ENCODE assay signal across 9 mouse cellular contexts in genomic region chr15:101341797-101342515, GRCm38 (mm10). TPM values are rescaled to one million over a fixed set of nuclear protein-coding genes. Genes with fewer than 3 reads are reported as not detected.
DNase-seq lines count a peak whose midpoint lies in the region; ATAC-seq and TF ChIP-seq lines count a peak whose summit lies in the region.
"Had no signal": no experiment of that assay in that cellular context is flagged by ENCODE, and none has a peak within 500 bp of the region (broad histone marks: within the 10 kb centered on the region; RNA-seq: fewer than 3 reads in every experiment).

No protein-coding gene starts in this region.

- peak; percentile 47; the same call in 1 of the 2 replicates for TF ChIP-seq CTCF in brain, embryonic 14.5 days (IDR thresholded peaks at IDR 0.05; ENCODE audit: borderline replicate concordance, extremely low read depth, insufficient read depth, insufficient read length)

- no peak overlapping the region for H3K4me2 ChIP-seq in midbrain, embryonic 11.5 days
- H3K4me2 ChIP-seq in midbrain, embryonic 16.5 days (ENCODE audit: low read length): no peak overlapping the region
- H3K4me2 ChIP-seq in hindbrain, embryonic 13.5 days: no peak overlapping the region
- H3K4me2 ChIP-seq: liver, embryonic 13.5 days had no signal

- H3K9me3 ChIP-seq in midbrain, embryonic 11.5 days (ENCODE audit: control insufficient read depth, low read length): no peaks in the 10 kb centered on the region
- no peaks in the 10 kb centered on the region for H3K9me3 ChIP-seq in midbrain, embryonic 16.5 days (replicated peaks; ENCODE audit: control insufficient read depth, low read length, poor library complexity, severe bottlenecking)
- H3K9me3 ChIP-seq in hindbrain, embryonic 13.5 days: no peaks in the 10 kb centered on the region
- H3K9me3 ChIP-seq: liver, embryonic 13.5 days had no signal

- DNase-seq in cerebellum, postnatal 25 days: peak; percentile 67 to 73
- no peak for DNase-seq in cerebellum, adult 9-11 months
- peak; percentile 59 for DNase-seq in midbrain, embryonic 11.5 days (ENCODE audit: low spot score, missing footprints)
- DNase-seq in brain, embryonic 14.5 days (ENCODE audit: low read depth): no peak
- peak; percentile 68 to 79 for DNase-seq in left cerebral cortex, postnatal 14 days (ENCODE audit: low spot score in 2 of 2)
- peak; percentile 48 to 63 for DNase-seq in right cerebral cortex, postnatal 36 days (ENCODE audit: low spot score in 2 of 2)
- DNase-seq: liver, embryonic 13.5 days had no signal

- no peak overlapping the region for H3K4me3 ChIP-seq in midbrain, embryonic 11.5 days (ENCODE audit: low read depth, low read length)
- no peak overlapping the region for H3K4me3 ChIP-seq in midbrain, embryonic 16.5 days (ENCODE audit: low read depth, low read length)
- no peak overlapping the region for H3K4me3 ChIP-seq in hindbrain, embryonic 13.5 days
- H3K4me3 ChIP-seq: liver, embryonic 13.5 days had no signal

- H3K36me3 ChIP-seq in midbrain, embryonic 11.5 days (ENCODE audit: control insufficient read depth, insufficient read depth, low read length): no peaks in the 10 kb centered on the region
- no peaks in the 10 kb centered on the region for H3K36me3 ChIP-seq in midbrain, embryonic 16.5 days (ENCODE audit: control insufficient read depth, insufficient read depth, low read length)
- H3K36me3 ChIP-seq in hindbrain, embryonic 13.5 days: no peaks in the 10 kb centered on the region
- H3K36me3 ChIP-seq: liver, embryonic 13.5 days had no signal

- no peak for TF ChIP-seq POLR2A in brain, embryonic 14.5 days (IDR thresholded peaks at IDR 0.05; ENCODE audit: borderline replicate concordance, extremely low read depth, insufficient read depth, insufficient read length, poor library complexity, severe bottlenecking)

- no peaks in the 10 kb centered on the region for H3K4me1 ChIP-seq in midbrain, embryonic 11.5 days (ENCODE audit: control insufficient read depth, insufficient read depth, low read length)
- H3K4me1 ChIP-seq in midbrain, embryonic 16.5 days (ENCODE audit: control insufficient read depth, insufficient read depth, low read length): no peaks in the 10 kb centered on the region
- H3K4me1 ChIP-seq in hindbrain, embryonic 13.5 days (replicated peaks): no peaks in the 10 kb centered on the region; the same call in 1 of the 2 replicates

- no peak for ATAC-seq in midbrain, embryonic 11.5 days (ENCODE audit: low FRiP score)
- ATAC-seq in midbrain, embryonic 16.5 days: no peak
- ATAC-seq in hindbrain, embryonic 13.5 days (ENCODE audit: low FRiP score): no peak

- 78% methylated on average over 5 of the region's 5 CpGs for WGBS in midbrain, embryonic 11.5 days
- 66% methylated on average over 5 of the region's 5 CpGs for WGBS in midbrain, embryonic 16.5 days
- 69% methylated on average over 5 of the region's 5 CpGs for WGBS in hindbrain, embryonic 13.5 days

- no peak overlapping the region for H3K9ac ChIP-seq in midbrain, embryonic 11.5 days (ENCODE audit: low read length)
- no peak overlapping the region for H3K9ac ChIP-seq in midbrain, embryonic 16.5 days (ENCODE audit: low read depth, low read length)
- no peak overlapping the region for H3K9ac ChIP-seq in hindbrain, embryonic 13.5 days
- H3K9ac ChIP-seq: liver, embryonic 13.5 days had no signal

- no peak overlapping the region for H3K27ac ChIP-seq in midbrain, embryonic 11.5 days (ENCODE audit: low read depth, low read length)
- H3K27ac ChIP-seq in midbrain, embryonic 16.5 days (ENCODE audit: low read length): no peak overlapping the region
- H3K27ac ChIP-seq in hindbrain, embryonic 13.5 days: no peak overlapping the region
- H3K27ac ChIP-seq: liver, embryonic 13.5 days had no signal

- H3K27me3 ChIP-seq in midbrain, embryonic 11.5 days (ENCODE audit: control insufficient read depth, insufficient read depth, low read length): no peaks in the 10 kb centered on the region
- H3K27me3 ChIP-seq in midbrain, embryonic 16.5 days (ENCODE audit: control insufficient read depth, insufficient read depth, low read depth, low read length): no peaks in the 10 kb centered on the region
- H3K27me3 ChIP-seq in hindbrain, embryonic 13.5 days: peaks cover 22% of the 10 kb centered on the region; the same call in 1 of the 2 replicates
- H3K27me3 ChIP-seq: liver, embryonic 13.5 days had no signal

- intact Hi-C loops in left cerebral cortex, postnatal 14 days (cut with DNase I): loop anchor here (2.0 to 10.0 kb wide), 2 partner anchors 153 to 177 kb away; partner anchors contain the start of gene Krt83

RNA-seq across cellular contexts. Expression of gene Krt80, which starts 28.0 kb away (rescaled TPM):
- not detected in 2 replicates for polyA plus RNA-seq in midbrain, embryonic 11.5 days (2014; fragmentation: Nextera tagmentation; extraction: Ambion mirVana)
- 0.10 TPM in 2 replicates for polyA plus RNA-seq in midbrain, embryonic 16.5 days (2015; fragmentation: Nextera tagmentation; extraction: Ambion mirVana)
- 0.19 and 0.22 TPM in 2 replicates for polyA plus RNA-seq in brain, embryonic 14.5 days (2012; rRNA removed)
- total RNA-seq in left cerebral cortex, postnatal 14 days (2021): 1 to 10 TPM; 1.6 to 1.9 TPM
- 0.09 and 0.10 TPM in 2 replicates for polyA plus RNA-seq in hindbrain, embryonic 13.5 days (2015; fragmentation: Nextera tagmentation; extraction: Ambion mirVana)

RNA-seq across cellular contexts. Expression of gene 6030408B16Rik, which starts 48.9 kb away (rescaled TPM):
- 0.33 TPM in 1 of 2 replicates, not detected in the other for polyA plus RNA-seq in midbrain, embryonic 11.5 days (2014; fragmentation: Nextera tagmentation; extraction: Ambion mirVana)
- 0.19 and 0.26 TPM in 2 replicates for polyA plus RNA-seq in midbrain, embryonic 16.5 days (2015; fragmentation: Nextera tagmentation; extraction: Ambion mirVana)
- 0.41 and 0.42 TPM in 2 replicates for polyA plus RNA-seq in brain, embryonic 14.5 days (2012; rRNA removed)
- under 1 TPM; 0.24 to 0.49 TPM for total RNA-seq in left cerebral cortex, postnatal 14 days (2021)
- polyA plus RNA-seq in hindbrain, embryonic 13.5 days (2015; fragmentation: Nextera tagmentation; extraction: Ambion mirVana): 0.56 and 0.66 TPM in 2 replicates

RNA-seq across cellular contexts. Expression of gene Atg101, which starts 57.9 kb away (rescaled TPM):
- 57.9 and 67.4 TPM in 2 replicates for polyA plus RNA-seq in midbrain, embryonic 11.5 days (2014; fragmentation: Nextera tagmentation; extraction: Ambion mirVana)
- 74.8 and 79.8 TPM in 2 replicates for polyA plus RNA-seq in midbrain, embryonic 16.5 days (2015; fragmentation: Nextera tagmentation; extraction: Ambion mirVana)
- polyA plus RNA-seq in brain, embryonic 14.5 days (2012; rRNA removed): 58.9 and 75.1 TPM in 2 replicates
- total RNA-seq in left cerebral cortex, postnatal 14 days (2021): 10 to 100 TPM; 38.5 to 43.2 TPM
- 82.9 and 84.6 TPM in 2 replicates for polyA plus RNA-seq in hindbrain, embryonic 13.5 days (2015; fragmentation: Nextera tagmentation; extraction: Ambion mirVana)

Comparison
In these comparisons a context has a peak if more than half of its experiments do, and no peak if none do; other contexts are left out.
1. DNase-seq: peak in cerebellum, postnatal 25 days (2 of 2), midbrain, embryonic 11.5 days (single experiment), left cerebral cortex, postnatal 14 days (2 of 2) and right cerebral cortex, postnatal 36 days (2 of 2); none in cerebellum, adult 9-11 months (single experiment) and brain, embryonic 14.5 days (single experiment).